Mouse (Mus musculus) small intestine, adult 2 months (tissue): ENCODE data around the gene Fau.

Experiments used
- CTCF ChIP-seq: fragments of 200-500 bp; IDR thresholded peaks from 2 replicates; pipeline ENCODE4 v1.5.1; 2012; ENCODE audit warnings: low read depth, mild to moderate bottlenecking, control low read depth, inconsistent platforms, low read length, moderate library complexity, mixed read lengths; ENCODE audit not compliant: insufficient replicate concordance, insufficient read length; ENCODE audit errors: extremely low read depth
- POLR2A ChIP-seq: fragments of 200-500 bp; IDR thresholded peaks from 2 replicates; pipeline ENCODE4 v1.6.1; 2012; ENCODE audit warnings: low read depth, mild to moderate bottlenecking, control low read depth, inconsistent platforms, low read length, moderate library complexity

- TF ChIP-seq CTCF, result no peak
- no peak for TF ChIP-seq POLR2A
These were observed 46.8 kb downstream of the Fau start for GRCm38 (mm10) chr19:6104476-6104875.
